Comparison of ENCODE assay signal across 2 mouse cellular contexts in the genomic region with DNA sequence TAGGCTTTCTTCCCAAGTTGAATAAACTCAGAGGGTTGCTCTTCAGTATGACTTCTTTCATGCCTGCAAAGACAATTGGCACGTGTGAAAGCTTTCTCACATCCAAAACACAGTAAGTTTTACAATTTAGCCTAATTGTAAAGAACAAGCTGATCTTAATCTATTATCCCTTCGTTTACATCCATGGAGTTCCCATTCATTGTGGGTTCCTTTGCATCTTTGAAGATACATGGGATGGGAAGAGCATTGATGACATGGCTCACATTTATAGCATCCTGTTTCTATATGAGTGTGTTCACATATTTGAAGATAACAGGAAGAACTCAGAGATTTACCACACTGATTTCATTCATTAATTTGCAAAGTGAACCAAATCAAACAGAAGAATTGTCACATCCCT. TPM values are rescaled to one million over a fixed set of nuclear protein-coding genes. Genes with fewer than 3 reads are reported as not detected.
"Had no signal": no experiment of that assay in that cellular context is flagged by ENCODE, and none has a peak within 500 bp of the region (broad histone marks: within the 10 kb centered on the region; RNA-seq: fewer than 3 reads in every experiment).

A gene (minus strand): TSS at position 101 of the 400 bp plus-strand sequence.

RNA-seq across cellular contexts. Expression of the gene that starts here (rescaled TPM):
- polyA plus RNA-seq: erythroblast, embryonic 14.5 days; heart, adult 2 months had no signal
